Mouse (Mus musculus) limb, embryonic 14.5 days (tissue): ENCODE measurements around the gene Ptgfrn. TPM values are rescaled to one million over a fixed set of nuclear protein-coding genes. Genes with fewer than 3 reads are reported as not detected.

ENCODE experiments used
- ATAC-seq: fragments of 200-750 bp; cut with Nextera tagmentation; 2 replicates; pipeline ENCODE4 v1.8.0; 2017; ENCODE audit warnings: low read depth, moderate number of reproducible peaks, moderate TSS enrichment; ENCODE audit not compliant: low FRiP score
- DNase-seq: peaks from one replicate; pipeline ENCODE4 v3.0.0-alpha.2; 2015; ENCODE audit warnings: low spot score
- H3K27ac ChIP-seq: fragments of 300-500 bp; sonication (generic); replicated peaks from 2 replicates; pipeline ENCODE4 v1.5.1; 2014; ENCODE audit warnings: low read depth, mild to moderate bottlenecking, low read length, moderate library complexity, mixed read lengths
- H3K27me3 ChIP-seq: fragments of 300-500 bp; sonication (generic); 2 replicates; pipeline ENCODE4 v1.6.1; 2014; ENCODE audit warnings: low read length, mixed read lengths; ENCODE audit not compliant: control insufficient read depth, insufficient read depth
- H3K36me3 ChIP-seq: fragments of 300-500 bp; sonication (generic); 2 replicates; pipeline ENCODE4 v1.6.1; 2014; ENCODE audit warnings: mild to moderate bottlenecking, low read length, moderate library complexity, mixed read lengths; ENCODE audit not compliant: control insufficient read depth, insufficient read depth
- H3K4me1 ChIP-seq: fragments of 300-500 bp; sonication (generic); 2 replicates; pipeline ENCODE4 v1.6.1; 2014; ENCODE audit warnings: antibody characterized with exemption, low read length, mixed read lengths; ENCODE audit not compliant: control insufficient read depth, insufficient read depth
- H3K4me2 ChIP-seq: fragments of 300-500 bp; sonication (generic); replicated peaks from 2 replicates; pipeline ENCODE4 v1.6.1; 2014; ENCODE audit warnings: low read depth, mild to moderate bottlenecking, low read length, moderate library complexity; ENCODE audit not compliant: severe bottlenecking
- H3K4me3 ChIP-seq: fragments of 300-500 bp; sonication (generic); replicated peaks from 2 replicates; pipeline ENCODE4 v1.5.1; 2014; ENCODE audit warnings: low read length
- H3K9ac ChIP-seq: fragments of 300-500 bp; sonication (generic); 2 replicates; pipeline ENCODE4 v1.6.1; 2014; ENCODE audit warnings: mild to moderate bottlenecking, low read depth, low read length, moderate library complexity; ENCODE audit not compliant: severe bottlenecking
- H3K9me3 ChIP-seq: fragments of 300-500 bp; sonication (generic); 2 replicates; pipeline ENCODE4 v1.6.1; 2016; ENCODE audit warnings: low read length; ENCODE audit not compliant: control insufficient read depth
- POLR2A ChIP-seq: fragments of 200-500 bp; IDR thresholded peaks from 2 replicates; pipeline ENCODE4 v1.8.0; 2012; ENCODE audit warnings: inconsistent platforms, mild to moderate bottlenecking, moderate library complexity, borderline replicate concordance; ENCODE audit not compliant: insufficient read depth, insufficient read length; ENCODE audit errors: extremely low read depth
- WGBS: fragments of 180-500 bp; shearing (Covaris S2); extraction: QIAGEN DNeasy Blood & Tissue Kit; methylation state at CpG from one replicate; pipeline ENCODE4 v1.1.7; 2014; 5-methylcytosine and 5-hydroxymethylcytosine counted together
- polyA plus RNA-seq, 2 experiments: library from polyadenylated mRNA; depleted of rRNA in 1 of 2; stranded (reverse) in 1 of 2; unstranded in 1 of 2; fragments of >200 nt; fragmentation: Nextera tagmentation in 1 of 2; extraction: Ambion mirVana in 1 of 2; gene quantifications; 2 replicates each; pipeline versions ENCODE4 v1.2.1 to v1.2.3; 2012 to 2014

Ptgfrn gene
- polyA plus RNA-seq, 2 experiments, result 10.7 to 44.5 TPM

GRCm38 (mm10) chr3:101098073-101098472, 12.0 kb downstream of the Ptgfrn start:
- DNase-seq (no peak), ATAC-seq (no peak)
- H3K4me1 ChIP-seq, result peaks cover 22% of the 10 kb centered on the region; the same call in 1 of the 2 replicates
- no peak for TF ChIP-seq POLR2A
- H3K27ac ChIP-seq, result no peak overlapping the region
- H3K9ac ChIP-seq, result no peak overlapping the region
- no peak overlapping the region for H3K4me3 ChIP-seq
- no peak overlapping the region for H3K4me2 ChIP-seq
- no peaks in the 10 kb centered on the region for H3K36me3 ChIP-seq
- 60% methylated on average over 4 of the region's 4 CpGs for WGBS
- H3K9me3 ChIP-seq, result no peaks in the 10 kb centered on the region
- H3K27me3 ChIP-seq, result no peaks in the 10 kb centered on the region

DNA sequence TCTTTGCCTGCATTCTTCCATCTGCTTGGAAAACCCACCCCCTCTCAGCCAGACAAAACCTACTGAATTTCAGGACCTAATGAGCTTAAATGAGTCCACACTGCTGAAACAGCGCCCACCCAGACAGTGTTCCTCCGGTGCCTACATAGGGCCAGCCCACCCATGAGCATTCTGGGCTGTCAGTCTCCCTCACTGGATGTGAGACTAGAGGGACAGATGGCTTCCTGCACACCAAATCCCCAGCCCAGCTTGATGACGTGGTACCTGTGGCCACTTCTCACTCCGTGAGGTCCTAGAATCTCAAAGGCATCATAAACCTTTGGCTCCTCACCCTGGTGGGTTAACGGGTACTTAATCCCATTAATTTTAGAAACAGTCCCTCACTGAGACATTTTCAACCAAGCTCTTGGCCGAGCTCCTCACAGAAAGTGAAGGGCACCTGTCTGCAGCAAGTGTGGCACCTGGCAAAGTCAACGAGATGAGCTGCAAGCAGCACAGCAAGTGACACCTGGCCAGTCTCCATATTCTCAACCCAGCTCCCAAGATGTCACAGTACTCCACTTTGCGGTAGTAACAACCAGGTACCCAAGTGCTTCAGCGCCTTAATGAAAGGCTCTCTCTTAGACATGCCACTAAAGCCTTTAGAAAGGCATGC, 12.8 kb downstream of the Ptgfrn start:
- Histone ChIP-seq H3K4me2 (no peak overlapping the region), H3K36me3 (no peaks in the 10 kb centered on the region), H3K4me3 (no peak overlapping the region), H3K4me1 (peaks cover 22% of the 10 kb centered on the region; the same call in 1 of the 2 replicates), H3K9me3 (no peaks in the 10 kb centered on the region), H3K9ac (no peak overlapping the region), H3K27me3 (no peaks in the 10 kb centered on the region), H3K27ac (no peak overlapping the region)
- 40% methylated on average over 9 of the region's 9 CpGs for WGBS
- DNase-seq, result no peak
- no peak for TF ChIP-seq POLR2A
- ATAC-seq, result no peak

DNA sequence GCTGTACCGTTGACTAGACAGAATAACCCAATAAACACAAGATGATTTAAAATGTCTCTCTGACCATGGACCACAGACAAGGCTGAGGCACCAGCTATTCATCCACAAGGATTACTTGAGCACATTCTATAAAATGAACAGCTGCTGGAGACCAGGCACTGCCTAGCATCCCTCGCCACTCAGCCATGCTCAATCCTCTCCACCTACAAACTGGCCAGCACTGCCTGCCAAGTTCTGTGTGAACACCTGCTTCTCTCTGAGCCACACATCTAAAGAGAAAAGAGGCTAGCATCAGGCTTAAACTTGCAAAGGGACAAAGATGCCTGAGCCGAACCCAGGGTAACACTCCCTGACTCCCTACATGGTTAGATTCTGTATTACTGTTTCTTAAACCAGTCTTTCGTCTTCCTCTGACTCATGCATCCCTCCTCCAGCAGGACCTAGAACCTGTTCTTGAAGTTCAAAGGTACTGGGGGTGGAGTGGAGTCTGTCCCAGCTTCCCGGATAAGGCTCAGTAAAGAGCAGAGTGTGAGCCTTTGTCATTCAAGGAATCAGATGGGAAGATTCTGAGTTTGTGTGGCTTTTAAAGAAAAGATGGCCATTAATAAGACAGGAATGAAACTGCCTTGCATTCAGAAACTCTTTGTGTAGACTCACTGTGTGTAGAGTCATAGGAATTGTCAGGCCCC, 14.2 kb downstream of the Ptgfrn start:
- Histone ChIP-seq H3K4me2 (no peak overlapping the region), H3K36me3 (no peaks in the 10 kb centered on the region), H3K4me1 (peaks cover 18% of the 10 kb centered on the region; the same call in 1 of the 2 replicates), H3K4me3 (no peak overlapping the region), H3K9ac (no peak overlapping the region), H3K9me3 (no peaks in the 10 kb centered on the region), H3K27me3 (no peaks in the 10 kb centered on the region), H3K27ac (no peak overlapping the region)
- WGBS, result 68% methylated on average over 5 of the region's 5 CpGs
- peak; percentile 67 for ATAC-seq
- no peak for TF ChIP-seq POLR2A
- DNase-seq, result peak; percentile 10

DNA sequence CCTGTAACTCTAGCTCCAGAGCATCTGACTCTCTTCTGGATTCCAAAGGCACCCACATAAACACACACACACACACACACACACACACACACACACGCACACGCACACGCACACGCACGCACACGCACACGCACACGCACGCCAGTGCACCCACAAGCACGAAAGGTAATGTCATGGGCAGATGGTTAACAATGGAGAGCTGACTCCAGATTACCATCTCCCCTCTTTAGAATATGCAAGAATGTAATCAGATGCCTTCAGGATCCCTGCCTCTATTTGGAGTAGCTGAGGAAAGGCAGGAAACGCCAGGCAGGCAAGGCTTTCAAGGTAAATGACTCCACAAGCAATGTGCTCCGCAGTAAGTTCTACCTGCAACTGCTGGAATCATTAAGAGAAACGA, 17.9 kb downstream of the Ptgfrn start:
- H3K9ac ChIP-seq, result no peak overlapping the region
- DNase-seq (no peak), ATAC-seq (no peak)
- peaks cover 14% of the 10 kb centered on the region; the same call in 1 of the 2 replicates for H3K4me1 ChIP-seq
- TF ChIP-seq POLR2A, result no peak
- no peak overlapping the region for H3K4me2 ChIP-seq
- no peaks in the 10 kb centered on the region for H3K9me3 ChIP-seq
- no peak overlapping the region for H3K4me3 ChIP-seq
- WGBS, result 77% methylated on average over 13 of the region's 13 CpGs
- no peak overlapping the region for H3K27ac ChIP-seq
- H3K36me3 ChIP-seq, result no peaks in the 10 kb centered on the region
- H3K27me3 ChIP-seq, result no peaks in the 10 kb centered on the region

- 33% methylated on average over 7 of the region's 7 CpGs for WGBS
- no peak overlapping the region for H3K4me2 ChIP-seq
- peaks cover 9% of the 10 kb centered on the region for H3K4me1 ChIP-seq
- no peaks in the 10 kb centered on the region for H3K9me3 ChIP-seq
- no peak overlapping the region for H3K4me3 ChIP-seq
- no peak for TF ChIP-seq POLR2A
- no peaks in the 10 kb centered on the region for H3K36me3 ChIP-seq
- H3K9ac ChIP-seq, result no peak overlapping the region
- H3K27ac ChIP-seq, result no peak overlapping the region
- DNase-seq, result peak; percentile 50
- peak; percentile 87; the same call in 1 of the 2 replicates for ATAC-seq
- no peaks in the 10 kb centered on the region for H3K27me3 ChIP-seq
Observed at GRCm38 (mm10) chr3:101086584-101087445, 23.3 kb downstream of the Ptgfrn start.
